Mouse (Mus musculus) ovary, postnatal 14 days (tissue): Measurements from ENCODE around the gene Prkce.
A peak's percentile ranks its signal among the peaks of the same experiment; 100 is the strongest.

Experiments
- DNase-seq: peaks from one replicate; pipeline ENCODE4 v3.0.0; 2022; ENCODE audit warnings: low spot score

Gene Prkce

GRCm38 (mm10) chr17:86415989-86416388 is 248.4 kb downstream of the Prkce start:
- no peak for DNase-seq

GRCm38 (mm10) chr17:86418334-86418733 is 250.7 kb downstream of the Prkce start:
- DNase-seq, result no peak

- no peak for DNase-seq
These were observed 251.6 kb downstream of the Prkce start for GRCm38 (mm10) chr17:86419199-86419598.

- no peak for DNase-seq
These were observed 253.2 kb downstream of the Prkce start for GRCm38 (mm10) chr17:86420646-86421338.

- no peak for DNase-seq
These were observed 254.4 kb downstream of the Prkce start for GRCm38 (mm10) chr17:86422023-86422422.

- DNase-seq, result no peak
These were observed 262.3 kb downstream of the Prkce start for GRCm38 (mm10) chr17:86429877-86430276.

GRCm38 (mm10) chr17:86433117-86433516 is 265.5 kb downstream of the Prkce start:
- DNase-seq, result no peak

- no peak for DNase-seq
These were observed 266.2 kb downstream of the Prkce start for GRCm38 (mm10) chr17:86433813-86434212.

GRCm38 (mm10) chr17:86434781-86435180 is 267.2 kb downstream of the Prkce start:
- no peak for DNase-seq

- no peak for DNase-seq
These were observed 268.0 kb downstream of the Prkce start for GRCm38 (mm10) chr17:86435570-86435969.

GRCm38 (mm10) chr17:86435984-86436383 is 268.4 kb downstream of the Prkce start:
- DNase-seq, result no peak

- DNase-seq, result no peak
These were observed 269.2 kb downstream of the Prkce start for GRCm38 (mm10) chr17:86436583-86437370.

GRCm38 (mm10) chr17:86437516-86438277 is 270.1 kb downstream of the Prkce start:
- no peak for DNase-seq

- no peak for DNase-seq
These were observed 270.7 kb downstream of the Prkce start for GRCm38 (mm10) chr17:86438278-86438661.

GRCm38 (mm10) chr17:86438763-86439162 is 271.2 kb downstream of the Prkce start:
- no peak for DNase-seq

GRCm38 (mm10) chr17:86441098-86441497 is 273.5 kb downstream of the Prkce start:
- DNase-seq, result no peak

- no peak for DNase-seq
These were observed 276.3 kb downstream of the Prkce start for GRCm38 (mm10) chr17:86443886-86444285.

- DNase-seq, result peak; percentile 90
These were observed 277.2 kb downstream of the Prkce start for GRCm38 (mm10) chr17:86444578-86445419.

- no peak for DNase-seq
These were observed 277.8 kb downstream of the Prkce start for GRCm38 (mm10) chr17:86445420-86445720.

GRCm38 (mm10) chr17:86445900-86446299 is 278.3 kb downstream of the Prkce start:
- no peak for DNase-seq

- DNase-seq, result no peak
These were observed 279.6 kb downstream of the Prkce start for GRCm38 (mm10) chr17:86447101-86447598.

GRCm38 (mm10) chr17:86452934-86453333 is 285.3 kb downstream of the Prkce start:
- no peak for DNase-seq
